Mouse (Mus musculus): ENCODE measurements around the gene Etnk1. TPM values are rescaled to one million over a fixed set of nuclear protein-coding genes. Genes with fewer than 3 reads are reported as not detected.

The Etnk1 gene
- total RNA-seq, 2 experiments from 2014 or later = 79.6 to 81.5 TPM

DNA sequence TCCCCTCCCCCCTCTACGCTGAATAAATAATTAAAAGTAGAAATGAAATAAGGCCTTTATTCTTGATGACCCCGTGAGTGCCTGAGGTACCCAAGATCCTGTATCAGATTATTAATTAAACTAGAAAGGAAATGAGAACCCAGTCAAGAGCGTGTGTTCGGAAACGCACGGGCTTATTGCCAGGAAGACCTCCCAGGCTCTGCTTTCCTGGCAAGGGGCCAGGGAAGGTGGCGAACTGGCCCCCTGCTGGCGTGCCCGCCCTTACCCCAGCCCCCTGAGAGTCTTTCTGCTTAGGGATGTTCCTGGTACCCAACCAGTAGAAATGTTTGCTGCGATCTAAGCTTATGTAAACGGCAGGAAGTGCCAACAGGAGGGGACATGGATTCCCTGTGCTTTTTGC, 49.2 kb downstream of the Etnk1 start:
- no peak for DNase-seq

- peak; percentile 74 for DNase-seq
Measured at GRCm38 (mm10) chr6:143219347-143219746, 52.3 kb downstream of the Etnk1 start.

DNA sequence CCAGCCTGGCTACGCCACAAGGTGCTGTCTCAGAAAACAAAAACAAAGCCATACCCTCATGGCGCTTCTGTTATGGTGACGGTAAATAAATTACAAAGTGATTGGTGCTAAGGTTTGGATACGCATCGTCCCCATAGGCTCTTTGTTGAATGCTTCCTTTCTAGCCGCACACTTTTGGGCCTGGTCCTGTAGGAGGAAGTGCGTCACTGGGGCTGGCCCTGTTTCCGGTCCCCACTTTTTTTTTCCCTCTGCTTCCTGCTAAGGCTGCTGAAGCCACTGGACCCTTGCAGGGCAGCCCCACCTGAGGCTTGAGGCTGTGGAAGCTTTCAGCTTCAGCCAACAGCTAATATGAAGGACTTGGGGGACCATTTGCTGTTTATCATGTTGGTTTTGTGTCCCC, 54.2 kb downstream of the Etnk1 start:
- DNase-seq = no peak

DNA sequence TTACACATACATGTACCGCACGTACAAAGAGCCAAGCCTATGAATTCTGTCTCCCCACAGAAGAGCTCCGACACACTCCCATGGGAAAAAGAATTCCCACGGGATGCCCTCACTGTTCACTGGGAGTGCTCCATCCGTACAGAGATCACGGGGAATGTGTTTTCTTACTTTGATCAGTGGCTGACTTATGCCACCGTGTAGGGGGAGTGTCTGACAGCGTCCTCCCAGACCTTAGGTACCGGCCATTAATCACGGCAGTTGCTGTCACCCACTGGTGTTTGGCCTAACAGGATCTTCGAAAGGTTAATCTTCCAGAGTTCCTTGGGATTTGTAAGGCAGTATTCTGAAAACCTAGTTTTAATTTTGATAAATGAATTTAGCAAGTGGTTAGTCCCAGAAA, 57.0 kb downstream of the Etnk1 start:
- DNase-seq = no peak

GRCm38 (mm10) chr6:143224885-143225284, 57.9 kb downstream of the Etnk1 start:
- DNase-seq = no peak

- peak; percentile 24 for DNase-seq
Measured at GRCm38 (mm10) chr6:143228696-143229095, 61.7 kb downstream of the Etnk1 start.

DNA sequence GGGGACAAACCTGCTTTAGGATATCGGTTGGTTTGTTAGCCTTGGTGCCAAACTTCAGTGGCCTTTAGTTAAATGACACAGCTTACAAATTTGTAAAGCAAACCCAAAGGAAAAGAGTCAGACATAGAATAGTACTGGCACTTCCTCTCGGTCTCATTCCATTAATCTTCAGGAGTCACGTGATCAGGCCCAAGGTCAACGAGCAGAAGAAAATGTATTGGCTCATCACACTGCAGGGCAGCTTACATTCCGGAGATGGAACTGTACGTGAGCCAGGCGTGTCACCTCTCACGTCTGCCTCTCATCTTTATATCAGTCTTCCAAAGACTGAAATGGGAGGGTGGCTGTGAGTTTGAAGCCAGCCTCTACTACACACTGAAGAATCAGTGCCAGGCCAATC, 62.9 kb downstream of the Etnk1 start:
- DNase-seq = peak; percentile 65

- no peak for DNase-seq
Measured at GRCm38 (mm10) chr6:143230888-143231287, 63.9 kb downstream of the Etnk1 start.

GRCm38 (mm10) chr6:143232718-143233117, 65.7 kb downstream of the Etnk1 start:
- DNase-seq = no peak

GRCm38 (mm10) chr6:143234868-143235267, 67.8 kb downstream of the Etnk1 start:
- no peak for DNase-seq

- DNase-seq = no peak
Measured at GRCm38 (mm10) chr6:143239362-143240074, 72.5 kb downstream of the Etnk1 start.

DNA sequence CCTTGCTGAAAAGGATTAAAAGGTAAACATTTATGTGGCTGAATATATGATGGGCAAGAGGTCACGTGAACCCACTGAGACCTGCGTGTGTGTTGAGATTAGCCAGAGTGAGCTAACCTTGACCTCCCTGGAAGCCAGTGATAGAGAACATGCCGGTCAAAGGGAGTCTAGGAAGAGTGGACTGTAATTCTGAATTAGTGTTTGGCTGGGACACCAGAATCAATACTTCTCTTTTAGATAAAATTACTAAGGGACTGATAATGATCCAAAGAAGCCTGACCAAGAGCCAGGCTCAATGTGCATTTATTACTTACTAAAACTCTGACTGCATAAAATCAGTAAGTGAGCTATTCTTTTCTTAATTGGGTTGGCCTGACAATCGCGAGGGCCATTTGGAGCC, 76.2 kb downstream of the Etnk1 start:
- no peak for DNase-seq

DNA sequence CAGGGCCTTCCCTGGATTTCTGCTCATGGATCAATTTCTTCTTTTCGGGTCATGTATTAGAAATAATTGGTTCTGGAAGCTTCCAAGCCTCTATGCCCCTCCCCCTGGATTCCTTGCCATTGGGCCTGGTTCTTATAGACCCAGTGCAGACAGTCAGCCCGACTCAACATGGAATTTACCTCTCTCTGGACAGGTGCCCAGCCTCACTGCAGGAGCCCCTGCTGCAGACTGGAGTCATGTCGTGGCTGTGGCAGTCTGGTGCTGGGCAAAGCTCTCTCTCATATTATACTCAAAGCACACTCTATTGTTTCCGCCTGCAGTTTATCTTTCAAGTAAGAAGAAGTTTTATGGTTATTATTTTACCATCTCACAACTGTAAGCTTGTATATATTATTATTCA, 90.9 kb downstream of the Etnk1 start:
- no peak for DNase-seq

GRCm38 (mm10) chr6:143259169-143259629, 92.2 kb downstream of the Etnk1 start:
- DNase-seq = no peak

GRCm38 (mm10) chr6:143259870-143260559, 93.0 kb downstream of the Etnk1 start:
- DNase-seq = no peak

DNA sequence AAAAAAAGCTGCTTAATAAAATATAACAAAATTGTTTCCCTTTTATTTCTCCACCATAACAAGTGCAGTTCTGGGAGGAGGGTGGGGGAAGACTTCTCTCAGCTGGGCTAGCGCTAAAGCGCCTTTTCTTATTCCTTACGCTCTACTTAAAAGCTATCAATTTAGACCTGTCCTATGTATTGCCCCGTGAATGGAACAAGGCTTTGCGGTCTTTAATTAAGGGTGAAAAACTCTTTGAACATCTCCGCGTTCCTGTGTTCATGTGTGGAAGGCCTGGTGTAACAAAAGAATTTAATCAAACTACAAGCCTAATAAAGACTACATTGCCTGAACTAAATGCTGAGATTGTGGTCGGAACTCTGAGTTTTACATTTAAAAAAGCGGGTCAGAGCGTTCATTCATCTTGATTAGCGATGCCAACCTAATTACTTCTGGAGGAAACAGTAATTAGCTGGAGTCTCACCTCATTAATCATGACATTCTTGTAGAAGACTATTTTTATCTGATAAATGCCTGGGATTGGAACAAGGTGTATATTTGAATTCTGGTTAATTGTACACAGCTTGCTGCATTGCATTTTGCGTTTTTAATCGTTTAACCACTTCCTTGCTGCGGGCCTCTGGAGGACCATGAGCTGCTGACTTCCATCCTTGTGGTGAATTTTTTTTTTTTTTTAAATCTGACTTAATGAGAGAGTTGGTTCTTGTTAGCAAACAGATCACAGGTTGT, 93.7 kb downstream of the Etnk1 start:
- DNase-seq = no peak

DNA sequence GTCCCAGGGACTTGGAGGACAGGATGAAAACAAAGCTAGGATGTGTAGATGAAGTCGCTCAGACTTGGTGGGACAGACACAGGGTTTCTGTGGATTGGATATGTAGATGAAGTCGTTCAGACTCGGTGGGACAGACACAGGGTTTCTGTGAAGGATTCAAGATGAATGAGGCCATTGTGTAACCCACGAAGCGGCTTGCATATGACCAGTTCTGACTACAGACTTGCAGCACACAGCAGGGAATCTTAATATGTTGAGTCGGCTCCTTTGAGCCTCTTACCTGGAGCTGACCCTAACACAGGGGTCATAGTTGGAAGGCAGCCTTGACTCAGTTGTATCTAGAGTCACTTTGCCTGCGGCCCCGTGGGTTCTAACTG, 94.3 kb downstream of the Etnk1 start:
- no peak for DNase-seq

DNA sequence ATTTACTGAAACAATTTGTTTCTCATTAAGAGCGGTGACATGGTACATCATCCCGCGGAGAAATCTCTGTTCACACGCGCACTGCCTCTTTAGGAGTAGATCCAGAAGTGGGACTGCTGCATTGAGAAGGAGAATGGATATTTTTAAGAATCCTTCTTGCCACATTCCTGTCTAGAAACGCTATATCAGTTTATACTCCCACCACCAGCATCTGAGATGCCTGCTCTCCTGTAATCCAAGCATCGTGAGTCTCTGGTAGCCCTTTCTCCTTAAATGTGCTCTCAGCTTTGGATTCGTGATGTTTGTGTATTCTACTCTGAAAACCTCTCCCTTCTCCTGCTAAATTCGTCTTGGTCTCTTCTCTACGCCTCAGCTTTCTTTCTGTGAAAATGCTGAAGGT, 98.5 kb downstream of the Etnk1 start:
- no peak for DNase-seq

GRCm38 (mm10) chr6:143279222-143279621, 112.2 kb downstream of the Etnk1 start:
- DNase-seq = no peak
